Mouse (Mus musculus): ENCODE data around the gene Cry1. TPM values are rescaled to one million over a fixed set of nuclear protein-coding genes. Genes with fewer than 3 reads are reported as not detected.

Cry1 gene
- total RNA-seq (2022) = 10 to 100 TPM in 1 of 4 experiments, 1 to 10 TPM in 3; 6.3 to 11.4 (median 8.5) TPM

DNA sequence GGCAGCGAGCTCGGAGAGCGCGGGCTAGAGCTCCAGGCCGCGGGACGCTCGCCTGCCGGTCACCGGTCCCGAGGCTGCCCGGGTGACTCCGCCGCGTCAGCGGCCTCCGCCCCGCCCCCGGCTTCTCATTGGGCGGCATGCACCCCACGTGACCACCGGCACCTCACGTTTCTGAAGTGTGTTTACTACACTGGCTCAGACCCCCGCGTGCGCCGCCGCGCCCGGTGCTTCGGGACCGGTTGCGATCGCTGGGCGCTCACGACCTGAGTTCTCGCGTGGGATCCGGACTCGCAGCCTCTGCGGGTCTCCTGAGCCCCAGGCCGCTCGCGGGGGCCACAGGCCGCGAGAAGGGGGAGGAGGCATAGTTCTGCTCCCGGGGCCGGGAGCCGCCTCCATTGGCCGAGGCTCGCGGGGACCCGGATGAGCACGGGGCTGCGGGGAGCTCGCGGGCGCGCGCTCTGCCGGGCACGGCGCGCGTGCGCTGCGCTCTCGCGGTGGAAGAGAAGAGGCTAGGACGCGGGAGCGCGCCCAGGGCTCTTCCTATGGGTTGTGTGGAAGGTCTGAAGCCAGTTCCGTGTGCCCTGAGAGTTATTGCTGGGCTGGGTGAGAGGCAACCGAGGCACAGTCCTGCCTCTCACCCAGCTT is at the start of gene Cry1:
Cry1 (minus strand) TSS at position 101 of the 645 bp plus-strand sequence.
- peak; percentile 97 for DNase-seq (ENCODE audit: low spot score)

DNA sequence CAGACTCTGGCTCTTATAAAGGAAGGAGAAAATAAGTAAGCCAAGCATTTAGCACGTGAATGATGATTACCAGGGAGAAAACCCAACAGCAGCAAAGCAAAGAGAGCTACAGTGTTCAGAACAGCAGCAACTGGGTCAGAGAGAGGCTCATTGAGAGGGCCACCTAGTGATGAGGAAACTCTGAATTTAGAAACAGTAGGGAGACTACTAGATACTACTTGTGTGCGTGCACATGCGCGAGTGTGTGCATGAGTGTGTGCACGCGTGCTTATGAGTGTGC is 36.8 kb upstream of the Cry1 start:
- DNase-seq (ENCODE audit: low spot score) = no peak

DNA sequence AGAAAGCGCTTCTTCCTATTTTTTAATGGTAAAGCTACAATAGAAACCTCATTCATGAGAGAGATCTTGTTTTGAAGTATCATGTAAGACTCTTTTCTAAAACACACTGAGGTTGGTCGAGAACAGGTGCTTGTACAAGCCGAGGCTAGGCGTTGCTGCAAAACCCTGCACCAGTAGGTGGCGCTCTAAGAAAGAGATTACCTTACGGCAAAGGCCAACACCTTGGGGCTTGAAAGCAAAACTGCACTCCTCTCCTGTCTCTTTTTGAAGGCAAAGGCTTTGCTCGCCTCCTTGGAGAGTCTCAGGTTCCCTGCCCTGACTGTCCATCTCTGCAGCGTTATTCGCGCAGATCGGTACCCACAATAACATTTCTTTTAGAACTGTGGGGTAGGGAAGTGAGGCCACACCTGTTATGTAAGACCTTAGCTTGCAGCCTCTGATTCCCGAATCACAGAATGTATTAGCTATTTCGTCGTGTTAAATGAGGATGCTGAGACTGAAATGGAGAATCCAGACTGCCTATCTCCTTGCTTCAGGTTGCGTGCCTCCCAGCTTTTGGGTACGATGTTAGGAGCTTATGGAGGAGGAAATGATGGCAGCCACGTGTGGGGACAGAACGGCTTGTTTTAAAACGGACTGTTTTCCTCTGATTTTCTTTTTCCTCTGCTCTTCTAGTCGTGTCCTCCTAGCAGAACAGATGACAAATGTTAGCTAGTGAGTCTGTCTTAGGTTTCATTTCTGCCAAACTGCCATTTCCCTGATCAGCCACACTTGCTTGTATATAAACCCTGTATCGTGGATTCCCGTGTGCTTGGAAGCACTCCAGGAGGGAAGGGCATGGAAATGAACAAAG is 36.3 kb upstream of the Cry1 start:
- peak; percentile 79 for DNase-seq (ENCODE audit: low spot score)

DNA sequence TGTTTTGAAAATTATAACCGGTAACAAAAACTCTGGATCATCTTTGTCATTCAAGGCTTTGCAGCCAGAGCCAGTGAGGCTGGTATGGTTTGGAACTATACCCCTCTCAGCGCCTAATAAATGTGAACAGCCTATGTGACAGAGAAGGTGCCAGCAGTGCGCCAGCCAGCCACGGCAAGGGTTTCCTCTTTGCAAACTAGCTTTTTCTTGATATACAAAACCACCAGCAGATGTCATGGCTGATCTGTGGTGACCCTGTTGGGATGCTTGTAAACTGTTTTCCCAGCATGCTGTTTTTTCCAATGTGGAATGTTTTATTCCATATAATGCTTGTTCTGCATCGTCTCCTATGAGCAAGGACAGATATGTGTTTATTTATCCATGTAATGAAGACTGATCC is 30.0 kb upstream of the Cry1 start:
- DNase-seq (ENCODE audit: low spot score) = no peak

DNA sequence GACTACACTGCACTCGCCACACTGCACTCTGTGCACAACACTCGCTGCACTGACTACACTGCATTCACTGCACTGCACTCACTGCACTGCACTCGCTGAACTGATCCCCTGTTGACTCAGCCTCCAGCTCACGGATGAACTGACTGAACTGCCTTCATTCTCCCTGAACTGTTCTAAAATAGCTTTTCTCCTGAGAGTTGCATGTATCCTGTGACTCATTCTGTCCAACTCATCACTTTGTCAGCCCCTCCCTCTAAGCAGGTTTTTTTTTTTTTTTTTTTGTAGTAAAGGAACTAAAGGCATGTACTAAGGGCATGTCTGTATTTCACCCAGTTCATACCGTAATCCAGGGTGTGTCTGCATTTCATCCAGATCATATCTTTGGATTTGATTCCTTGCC is 26.8 kb upstream of the Cry1 start:
- no peak for DNase-seq (ENCODE audit: low spot score)

DNA sequence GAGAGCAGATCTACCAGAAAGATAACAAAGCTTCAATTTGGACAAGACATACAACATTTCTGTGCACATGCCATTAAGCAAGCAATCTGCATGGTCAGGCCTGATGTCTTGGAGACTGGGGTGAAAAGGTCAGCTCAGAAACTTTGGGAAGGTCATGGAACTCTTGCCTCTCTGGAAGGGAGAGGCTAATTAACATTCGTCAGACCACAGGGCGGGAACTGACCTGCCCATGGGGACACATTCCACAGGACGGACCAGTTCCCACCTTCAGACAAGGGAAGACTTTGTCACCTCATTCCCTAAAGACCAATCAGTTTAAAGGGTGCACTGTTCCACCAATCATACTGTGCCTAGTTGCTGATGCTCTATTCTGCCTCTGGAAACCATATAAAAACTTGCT is 25.3 kb upstream of the Cry1 start:
- no peak for DNase-seq (ENCODE audit: low spot score)

DNA sequence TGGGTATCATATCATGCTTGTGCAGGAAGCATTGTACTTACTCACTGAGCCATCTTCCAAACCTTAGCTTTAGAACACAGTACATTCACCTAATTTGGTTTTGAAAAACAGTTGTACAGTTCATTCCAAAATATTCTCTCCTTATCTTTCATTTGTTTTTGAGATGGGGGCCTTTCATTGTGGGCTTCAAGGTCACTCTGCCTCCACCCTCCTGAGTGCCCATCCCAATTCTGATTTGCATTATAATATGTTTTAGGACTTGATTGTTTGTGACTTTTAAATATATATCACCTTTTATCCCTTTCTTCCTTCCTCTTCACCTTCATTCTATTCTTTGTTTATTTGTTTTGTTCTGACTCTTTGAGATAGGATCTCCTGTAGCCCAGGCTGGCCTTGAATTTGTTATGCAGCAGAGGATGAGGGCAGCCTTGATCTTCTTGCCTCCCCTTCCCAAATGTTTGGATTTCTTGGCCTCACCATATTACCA is 24.3 kb upstream of the Cry1 start:
- DNase-seq (ENCODE audit: low spot score) = no peak

DNA sequence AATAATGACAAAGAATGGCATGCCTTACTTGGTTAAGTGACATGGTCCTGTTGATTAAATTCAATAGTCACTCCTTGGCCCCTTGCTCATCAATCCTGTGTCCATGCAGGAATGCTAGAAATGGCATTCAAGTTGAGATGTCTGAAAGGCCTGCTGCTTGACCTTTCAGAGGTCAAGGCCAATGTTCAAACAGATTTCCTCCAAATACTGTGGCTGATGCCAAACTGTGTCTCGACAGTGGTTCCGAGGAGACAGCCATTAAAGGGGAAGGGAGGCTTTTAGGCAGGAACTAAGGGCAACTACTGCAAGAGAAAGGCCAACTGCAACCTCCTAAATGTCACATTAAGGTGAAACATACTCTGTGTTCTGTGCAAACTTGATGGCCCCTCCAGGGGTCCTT is 20.5 kb upstream of the Cry1 start:
- no peak for DNase-seq (ENCODE audit: low spot score)

DNA sequence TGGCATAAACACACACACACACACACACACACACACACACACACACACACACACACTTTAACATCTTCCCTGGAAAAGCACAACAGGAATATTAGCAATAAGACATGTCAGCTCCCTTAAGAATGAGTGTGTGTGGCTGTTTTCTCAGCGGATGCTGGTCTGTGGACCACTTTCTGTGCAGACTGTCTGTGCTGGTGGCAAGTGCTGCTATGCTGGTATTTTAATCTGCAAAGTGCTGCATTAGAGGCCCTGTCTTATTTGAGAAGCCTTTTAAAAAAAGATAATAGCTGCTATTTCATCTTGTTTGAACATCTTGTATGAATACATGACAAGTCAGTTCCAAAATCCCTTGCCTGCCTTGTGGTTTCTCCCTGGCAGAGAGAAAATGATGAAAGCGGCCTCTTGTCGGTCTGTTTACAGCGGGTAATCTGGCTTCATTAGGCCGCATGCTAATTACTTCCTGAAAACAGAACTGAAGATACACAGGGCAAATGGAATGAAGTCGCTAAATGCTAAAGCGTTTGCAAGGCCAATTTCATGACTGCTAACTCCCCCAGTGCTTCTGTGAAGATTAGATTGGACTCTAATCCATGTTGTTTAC is 19.5 kb upstream of the Cry1 start:
- DNase-seq (ENCODE audit: low spot score) = no peak

DNA sequence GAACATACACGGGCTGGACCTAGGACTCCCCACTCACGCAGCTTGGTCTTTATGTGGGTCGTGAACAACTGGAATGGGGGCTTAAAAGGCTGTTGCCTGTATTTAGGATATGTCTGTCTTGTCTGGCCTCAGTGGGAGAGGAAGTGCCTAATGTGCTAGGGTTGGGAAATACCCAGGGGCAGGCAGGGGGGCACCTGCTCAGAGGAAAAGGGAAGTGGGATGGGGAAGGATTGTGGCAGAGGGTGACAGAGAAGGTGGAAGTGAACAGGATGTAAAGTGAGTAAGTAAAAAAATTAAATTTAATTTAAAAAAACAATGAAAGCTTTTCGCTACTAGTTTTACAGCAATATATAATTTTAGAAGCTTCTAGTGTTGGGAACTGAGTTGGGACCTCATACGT is 9.7 kb upstream of the Cry1 start:
- no peak for DNase-seq (ENCODE audit: low spot score)

DNA sequence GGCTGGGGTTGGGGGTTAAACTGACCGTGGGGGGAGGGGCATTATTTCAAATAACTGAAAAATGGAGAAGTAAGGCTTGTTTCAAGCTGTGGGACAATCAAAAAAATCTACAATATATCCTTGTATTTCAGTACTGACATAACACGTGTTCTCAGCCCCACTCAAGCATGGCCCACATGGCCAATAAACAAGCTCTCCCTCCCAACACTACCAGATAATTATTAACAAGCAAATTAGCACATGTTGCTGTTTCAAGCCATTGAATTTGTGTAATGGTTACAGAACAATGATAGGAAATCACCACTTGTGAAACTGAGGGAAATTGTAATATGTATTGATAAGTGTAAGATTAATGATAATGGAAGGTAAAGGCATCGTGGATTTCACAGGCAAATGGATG is 8.5 kb upstream of the Cry1 start:
- no peak for DNase-seq (ENCODE audit: low spot score)

DNA sequence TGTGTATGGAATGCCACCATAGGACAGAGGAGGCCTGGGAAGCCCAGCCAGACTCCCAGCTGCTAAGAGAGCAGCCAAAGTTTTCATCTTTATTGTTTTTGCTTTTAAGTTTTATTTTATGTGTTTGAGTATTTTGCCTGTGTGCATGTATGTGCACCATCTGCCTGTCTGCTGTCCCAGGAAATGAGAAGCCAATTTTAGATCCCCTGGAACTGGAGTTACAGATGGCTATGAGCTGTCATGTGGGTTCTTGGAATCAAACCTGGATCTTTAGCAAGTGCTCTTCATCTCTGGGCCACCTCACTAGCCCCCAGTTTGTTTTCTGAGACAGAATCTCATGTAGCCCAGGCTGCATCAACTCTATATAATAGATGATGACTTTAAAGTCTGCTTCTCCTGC is 5.8 kb upstream of the Cry1 start:
- DNase-seq (ENCODE audit: low spot score) = no peak

DNA sequence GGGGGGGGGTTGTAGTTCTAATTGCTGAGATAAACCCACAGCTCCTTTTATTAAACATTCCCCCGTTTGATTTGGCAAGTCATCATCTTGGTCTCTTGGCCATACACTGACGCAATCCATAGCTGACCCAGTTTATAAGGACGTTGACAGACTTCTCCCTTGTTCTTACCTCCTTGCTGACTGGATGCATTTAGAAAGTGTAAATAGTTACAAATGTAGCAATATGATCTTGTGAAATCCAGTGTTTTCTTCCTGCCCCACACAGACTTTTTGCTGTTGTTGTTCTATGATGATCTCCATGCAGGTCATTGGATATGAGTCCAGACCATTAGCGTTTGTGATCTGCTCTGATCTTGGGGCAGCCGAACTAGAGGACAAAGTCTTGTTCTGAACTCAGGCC is 5.1 kb upstream of the Cry1 start:
- no peak for DNase-seq (ENCODE audit: low spot score)

DNA sequence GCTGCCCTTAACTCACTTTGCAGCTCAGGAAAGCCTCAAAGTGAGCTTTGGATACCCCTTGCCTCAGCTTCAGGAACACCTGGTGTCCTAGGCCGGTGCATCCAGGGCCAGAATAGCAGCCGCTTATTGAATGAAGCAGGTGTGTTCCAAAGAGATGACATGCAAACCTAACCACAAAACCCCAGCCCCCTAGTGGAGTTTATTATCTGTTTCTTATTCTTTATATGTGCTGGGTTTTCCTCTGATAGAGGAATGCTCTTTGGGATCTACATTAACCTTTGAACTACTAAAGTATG is 1.6 kb upstream of the Cry1 start:
- DNase-seq (ENCODE audit: low spot score) = no peak

DNA sequence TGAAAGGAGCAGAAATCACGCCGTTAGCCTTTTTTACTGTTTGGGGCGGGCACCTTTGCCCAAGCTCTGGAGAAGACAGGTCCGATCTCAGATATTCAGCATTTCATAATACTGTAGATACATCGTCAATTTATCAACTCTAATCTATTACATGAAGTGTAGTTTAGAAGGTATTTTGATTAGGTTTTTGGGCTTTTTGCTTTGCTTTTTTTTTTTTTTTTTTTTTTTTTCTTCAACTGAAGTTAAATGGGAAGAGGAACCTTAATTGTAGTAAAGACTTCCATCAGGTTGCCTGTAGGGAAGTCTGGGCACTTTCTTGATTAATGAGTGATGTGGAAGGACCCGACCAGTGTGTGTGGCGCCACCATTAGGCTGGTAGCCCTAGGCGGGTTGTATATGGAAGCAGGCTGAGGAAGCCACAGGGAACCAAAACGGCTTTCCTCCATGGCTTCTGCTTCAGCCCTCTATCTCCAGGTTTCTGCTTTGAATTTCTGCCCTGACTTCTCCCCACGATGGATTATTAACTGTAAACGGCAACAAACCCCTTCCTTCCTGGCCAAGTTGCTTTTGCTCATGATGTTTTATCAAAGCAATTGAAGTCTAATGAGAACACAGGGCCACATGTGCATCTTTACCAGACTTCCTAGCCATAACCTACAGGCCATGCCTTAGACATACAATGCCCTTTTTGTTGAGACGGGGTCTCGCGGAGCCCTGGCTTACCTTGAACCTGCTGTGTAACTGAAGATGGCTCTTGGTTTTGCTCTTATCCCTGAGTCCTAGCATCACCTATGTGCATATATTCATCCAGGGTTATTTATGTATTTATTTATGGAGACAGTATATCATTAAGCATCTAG is 1.0 kb upstream of the Cry1 start:
- DNase-seq (ENCODE audit: low spot score) = no peak

DNA sequence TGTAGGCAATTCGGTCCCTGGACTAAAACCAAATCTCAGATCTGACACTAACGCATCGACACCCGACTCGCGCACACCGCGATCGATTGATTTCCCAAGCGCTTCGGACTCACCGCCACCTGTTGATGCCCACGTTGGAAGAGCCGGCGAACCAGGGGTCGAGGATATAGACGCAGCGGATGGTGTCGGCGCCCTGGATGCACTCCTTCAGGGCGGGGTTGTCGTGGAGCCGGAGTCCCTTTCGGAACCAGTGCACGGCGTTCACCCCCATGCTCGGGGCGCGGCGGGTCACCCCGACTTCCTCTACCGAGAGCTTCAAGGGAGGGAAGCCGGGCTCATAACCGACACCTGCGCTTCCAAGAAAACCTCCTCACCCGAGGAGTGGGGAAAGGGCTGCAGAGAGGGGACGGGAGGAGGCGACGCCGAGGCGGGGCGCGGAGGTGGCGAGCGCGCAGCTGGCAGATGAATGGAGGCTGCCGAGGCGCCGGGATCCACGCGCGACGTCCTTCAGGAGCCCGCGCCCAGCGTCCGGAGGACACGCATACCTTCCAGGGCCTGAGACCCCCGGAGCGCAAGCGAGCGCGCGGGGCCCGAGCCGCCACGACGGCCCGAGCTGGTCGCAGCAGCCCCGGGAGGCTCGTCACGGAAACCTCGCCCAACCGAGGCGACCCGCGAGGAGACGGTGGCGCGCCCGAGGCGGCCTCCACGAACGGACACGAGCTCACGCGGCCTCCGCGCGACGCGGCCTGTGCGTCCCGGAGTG is 482 bp downstream of the Cry1 start:
- peak; percentile 24 for DNase-seq (ENCODE audit: low spot score)

DNA sequence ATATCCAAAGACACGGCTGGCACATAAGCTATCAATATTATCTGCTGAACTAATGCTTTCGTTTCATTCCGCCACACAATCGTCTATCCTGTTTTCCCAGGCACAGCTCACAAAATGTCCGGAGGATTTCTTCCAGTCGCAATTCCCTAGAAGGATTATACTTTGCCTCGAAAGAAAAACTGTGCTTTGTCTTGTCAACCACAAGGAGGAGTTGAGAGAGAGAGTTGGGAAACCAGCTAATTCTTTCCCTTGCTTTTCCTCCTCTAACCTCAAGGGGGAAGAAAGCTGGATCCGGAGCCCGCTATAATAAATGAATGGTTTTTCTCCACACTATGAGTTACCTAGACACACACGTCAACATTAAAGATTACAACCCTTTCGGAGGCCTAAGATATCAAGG is 1.2 kb downstream of the Cry1 start:
- DNase-seq (ENCODE audit: low spot score) = peak; percentile 62

DNA sequence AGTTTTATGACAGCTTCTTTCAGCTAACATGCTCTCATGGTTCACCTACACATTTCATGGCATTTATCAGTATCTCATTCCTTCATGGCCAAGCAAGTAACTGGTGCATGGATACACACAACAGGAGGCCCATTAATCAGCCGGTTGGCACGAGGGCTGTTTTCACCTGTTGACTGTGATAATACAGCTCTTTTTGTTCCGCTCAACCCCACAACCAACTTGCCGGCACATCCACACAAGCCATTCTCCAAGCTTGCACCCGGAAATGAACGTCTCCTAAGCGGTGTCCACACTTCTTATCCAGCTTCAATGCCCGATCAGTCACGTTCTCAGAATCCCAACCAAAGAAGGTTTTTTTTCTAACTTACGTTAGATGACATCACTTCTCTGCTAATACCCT is 2.1 kb downstream of the Cry1 start:
- no peak for DNase-seq (ENCODE audit: low spot score)

DNA sequence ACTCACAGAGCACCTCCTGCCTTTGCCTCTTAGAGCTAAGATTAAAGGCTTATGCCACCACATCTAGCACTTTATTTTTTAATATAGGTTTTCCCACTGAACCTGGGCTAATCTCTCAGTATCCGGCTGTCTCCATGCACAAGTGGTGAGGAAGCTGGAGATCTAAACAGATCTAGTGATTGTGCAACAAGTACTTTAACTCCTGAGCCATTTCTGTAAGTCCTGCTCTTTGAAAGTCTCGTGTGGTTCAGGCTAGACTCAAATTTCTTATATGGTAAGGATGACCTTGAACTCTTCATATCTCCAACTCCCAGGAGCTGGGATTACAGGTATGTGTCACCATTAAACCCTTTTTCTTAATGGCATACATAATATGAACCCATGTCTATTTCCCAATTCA is 8.2 kb downstream of the Cry1 start:
- DNase-seq (ENCODE audit: low spot score) = no peak

DNA sequence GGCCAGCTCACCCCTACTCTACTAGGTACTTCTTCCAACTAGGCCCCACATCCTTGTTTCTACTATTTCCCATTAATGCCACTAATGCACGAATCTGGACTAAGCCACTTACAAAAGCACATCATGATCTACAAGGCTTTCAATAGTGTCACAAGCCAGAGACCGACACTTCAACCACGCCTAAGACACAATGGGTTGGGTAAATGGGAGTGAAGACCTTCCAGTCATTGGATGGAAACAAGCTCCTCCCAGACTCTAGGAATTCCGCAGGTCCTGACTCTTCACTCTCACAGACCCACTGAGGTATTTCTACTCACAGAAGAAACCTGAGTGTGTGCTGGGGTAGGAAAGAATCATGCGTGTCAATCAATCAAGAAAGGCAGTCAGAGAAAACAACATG is 19.6 kb downstream of the Cry1 start:
- no peak for DNase-seq (ENCODE audit: low spot score)

DNA sequence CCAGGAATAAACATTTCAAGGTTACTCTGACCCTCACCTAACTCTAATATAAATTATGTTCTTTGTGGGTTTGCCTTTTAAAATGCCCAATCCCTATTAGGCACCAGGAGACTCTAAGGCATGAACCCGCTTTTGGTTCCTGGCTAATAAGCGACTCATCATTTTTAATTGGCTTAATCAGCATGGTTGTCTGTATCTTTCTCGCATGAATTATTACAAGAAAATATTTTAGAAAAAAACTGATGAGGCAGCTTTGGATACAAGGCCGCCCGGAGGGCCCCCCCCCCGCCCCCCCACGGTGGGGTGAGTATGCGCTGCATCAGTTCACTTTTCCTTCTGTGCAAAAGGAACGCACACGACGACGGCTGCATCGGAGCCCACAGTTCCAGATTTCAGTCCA is 20.1 kb downstream of the Cry1 start:
- no peak for DNase-seq (ENCODE audit: low spot score)

Data from heart, adult 8-10 months (tissue).